Mouse (Mus musculus) midbrain, embryonic 16.5 days (tissue): ENCODE measurements around the gene Brf1. TPM values are rescaled to one million over a fixed set of nuclear protein-coding genes. Genes with fewer than 3 reads are reported as not detected.

Source experiments
- ATAC-seq: fragments of 200-750 bp; cut with Nextera tagmentation; 2 replicates; pipeline ENCODE4 v1.8.0; 2017; ENCODE audit warnings: moderate TSS enrichment
- H3K27ac ChIP-seq: fragments of 300-500 bp; sonication (generic); 2 replicates; pipeline ENCODE4 v1.5.1; 2014; ENCODE audit warnings: mild to moderate bottlenecking, low read length, mixed read lengths
- H3K27me3 ChIP-seq: fragments of 300-500 bp; sonication (generic); 2 replicates; pipeline ENCODE4 v1.6.1; 2014; ENCODE audit warnings: low read depth, low read length, mixed read lengths; ENCODE audit not compliant: control insufficient read depth, insufficient read depth
- H3K36me3 ChIP-seq: fragments of 300-500 bp; sonication (generic); 2 replicates; pipeline ENCODE4 v1.6.1; 2014; ENCODE audit warnings: mild to moderate bottlenecking, low read length, moderate library complexity, mixed read lengths; ENCODE audit not compliant: control insufficient read depth, insufficient read depth
- H3K4me1 ChIP-seq: fragments of 300-500 bp; sonication (generic); 2 replicates; pipeline ENCODE4 v1.6.1; 2014; ENCODE audit warnings: mild to moderate bottlenecking, low read length, mixed read lengths; ENCODE audit not compliant: control insufficient read depth, insufficient read depth
- H3K4me2 ChIP-seq: fragments of 300-500 bp; sonication (generic); 2 replicates; pipeline ENCODE4 v1.6.1; 2014; ENCODE audit warnings: mild to moderate bottlenecking, low read length, mixed read lengths
- H3K4me3 ChIP-seq: fragments of 300-500 bp; sonication (generic); 2 replicates; pipeline ENCODE4 v1.5.1; 2014; ENCODE audit warnings: low read depth, mild to moderate bottlenecking, low read length, moderate library complexity, mixed read lengths
- H3K9ac ChIP-seq: fragments of 300-500 bp; sonication (generic); 2 replicates; pipeline ENCODE4 v1.6.1; 2014; ENCODE audit warnings: low read depth, low read length, mixed read lengths
- H3K9me3 ChIP-seq: fragments of 300-500 bp; sonication (generic); replicated peaks from 2 replicates; pipeline ENCODE4 v1.6.1; 2014; ENCODE audit warnings: mild to moderate bottlenecking, low read length, mixed read lengths; ENCODE audit not compliant: control insufficient read depth, poor library complexity, severe bottlenecking
- WGBS: fragments of 180-500 bp; shearing (Covaris S2); extraction: QIAGEN DNeasy Blood & Tissue Kit; methylation state at CpG from one replicate; pipeline ENCODE4 v1.1.7; 2014; 5-methylcytosine and 5-hydroxymethylcytosine counted together
- polyA plus RNA-seq: library from polyadenylated mRNA; unstranded; fragments of >200 nt; fragmentation: Nextera tagmentation; extraction: Ambion mirVana; gene quantifications from 2 replicates; pipeline ENCODE4 v1.2.1, GENCODE M21; 2015

Brf1 gene
- polyA plus RNA-seq, 1 experiment from 2014 or later, result 44.2 TPM

GRCm38 (mm10) chr12:113013604-113014558, 13.4 kb upstream of the Brf1 start, which contains the start of gene Pacs2:
Gene Pacs2 (plus strand): TSS chr12:113014508.
- Histone ChIP-seq H3K27ac (peak within 1 kb of the TSS; percentile 92), H3K27me3 (no peaks in the 10 kb centered on the region), H3K4me1 (peaks cover 27% of the 10 kb centered on the region), H3K4me2 (peak within 1 kb of the TSS; percentile 62), H3K9me3 (no peaks in the 10 kb centered on the region), H3K36me3 (no peaks in the 10 kb centered on the region), H3K9ac (peak within 1 kb of the TSS; percentile 94), H3K4me3 (peak within 1 kb of the TSS; percentile 88)
- WGBS, result 2% methylated on average over 64 of the region's 85 CpGs
- peak; percentile 83 for ATAC-seq

- Histone ChIP-seq H3K4me1 (peaks cover 27% of the 10 kb centered on the region), H3K4me2 (peak overlapping the region; percentile 60), H3K27ac (peak overlapping the region; percentile 92), H3K9me3 (no peaks in the 10 kb centered on the region), H3K27me3 (no peaks in the 10 kb centered on the region), H3K36me3 (no peaks in the 10 kb centered on the region), H3K9ac (peak overlapping the region; percentile 83), H3K4me3 (no peak overlapping the region)
- 55% methylated on average over 3 of the region's 3 CpGs for WGBS
- no peak for ATAC-seq
Observed at GRCm38 (mm10) chr12:113013021-113013491, 12.6 kb upstream of the Brf1 start.

- no peaks in the 10 kb centered on the region for H3K36me3 ChIP-seq
- H3K27ac ChIP-seq, result no peak overlapping the region
- no peaks in the 10 kb centered on the region for H3K27me3 ChIP-seq
- no peak overlapping the region for H3K4me2 ChIP-seq
- 90% methylated on average over 5 of the region's 5 CpGs for WGBS
- ATAC-seq, result no peak
- H3K4me1 ChIP-seq, result peaks cover 27% of the 10 kb centered on the region
- no peak overlapping the region for H3K9ac ChIP-seq
- no peak overlapping the region for H3K4me3 ChIP-seq
- H3K9me3 ChIP-seq, result no peaks in the 10 kb centered on the region
Observed at GRCm38 (mm10) chr12:113012443-113012842, 11.9 kb upstream of the Brf1 start.

GRCm38 (mm10) chr12:113011702-113012360, 11.3 kb upstream of the Brf1 start:
- H3K4me2 ChIP-seq, result no peak overlapping the region
- H3K27ac ChIP-seq, result no peak overlapping the region
- H3K36me3 ChIP-seq, result no peaks in the 10 kb centered on the region
- H3K9me3 ChIP-seq, result no peaks in the 10 kb centered on the region
- ATAC-seq, result no peak
- H3K4me1 ChIP-seq, result peaks cover 24% of the 10 kb centered on the region
- H3K4me3 ChIP-seq, result no peak overlapping the region
- no peak overlapping the region for H3K9ac ChIP-seq
- H3K27me3 ChIP-seq, result no peaks in the 10 kb centered on the region
- WGBS, result 84% methylated on average over 6 of the region's 6 CpGs

GRCm38 (mm10) chr12:113004993-113005392, 4.5 kb upstream of the Brf1 start:
- no peaks in the 10 kb centered on the region for H3K36me3 ChIP-seq
- no peak for ATAC-seq
- no peaks in the 10 kb centered on the region for H3K9me3 ChIP-seq
- H3K27me3 ChIP-seq, result no peaks in the 10 kb centered on the region
- H3K4me3 ChIP-seq, result no peak overlapping the region
- H3K4me1 ChIP-seq, result peaks cover 3% of the 10 kb centered on the region; the same call in 1 of the 2 replicates
- WGBS, result 32% methylated on average over 4 of the region's 4 CpGs
- no peak overlapping the region for H3K9ac ChIP-seq
- H3K27ac ChIP-seq, result no peak overlapping the region
- no peak overlapping the region for H3K4me2 ChIP-seq

GRCm38 (mm10) chr12:113004011-113004410, 3.5 kb upstream of the Brf1 start:
- ATAC-seq, result no peak
- Histone ChIP-seq H3K4me3 (no peak overlapping the region), H3K9ac (no peak overlapping the region), H3K27me3 (no peaks in the 10 kb centered on the region), H3K4me1 (peaks cover 8% of the 10 kb centered on the region), H3K36me3 (no peaks in the 10 kb centered on the region), H3K9me3 (no peaks in the 10 kb centered on the region), H3K4me2 (no peak overlapping the region), H3K27ac (no peak overlapping the region)
- 83% methylated on average over 8 of the region's 8 CpGs for WGBS

- Histone ChIP-seq H3K9me3 (no peaks in the 10 kb centered on the region), H3K27me3 (no peaks in the 10 kb centered on the region), H3K9ac (no peak overlapping the region), H3K4me3 (no peak overlapping the region), H3K27ac (no peak overlapping the region), H3K4me1 (peaks cover 19% of the 10 kb centered on the region), H3K36me3 (no peaks in the 10 kb centered on the region), H3K4me2 (no peak overlapping the region)
- WGBS, result 32% methylated on average over 2 of the region's 2 CpGs
- no peak for ATAC-seq
Observed at GRCm38 (mm10) chr12:113002667-113003066, 2.2 kb upstream of the Brf1 start.

- H3K27ac ChIP-seq, result peak overlapping the region; percentile 94; the same call in 1 of the 2 replicates
- H3K36me3 ChIP-seq, result no peaks in the 10 kb centered on the region
- peaks cover 19% of the 10 kb centered on the region for H3K4me1 ChIP-seq
- H3K9me3 ChIP-seq, result no peaks in the 10 kb centered on the region
- peak overlapping the region; percentile 90 for H3K4me3 ChIP-seq
- 5% methylated on average over 5 of the region's 5 CpGs for WGBS
- peak overlapping the region; percentile 96 for H3K9ac ChIP-seq
- H3K4me2 ChIP-seq, result peak overlapping the region; percentile 91
- H3K27me3 ChIP-seq, result no peaks in the 10 kb centered on the region
- no peak; the same call in 1 of the 2 replicates for ATAC-seq
Observed at GRCm38 (mm10) chr12:113001133-113001474, 600 bp upstream of the Brf1 start.
